Mouse (Mus musculus) lung, embryonic 15.5 days (tissue): ENCODE results near the gene Vmn1r1. TPM values are rescaled to one million over a fixed set of nuclear protein-coding genes. Genes with fewer than 3 reads are reported as not detected.
A peak's percentile ranks its signal among the peaks of the same experiment; 100 is the strongest.

Source experiments
- ATAC-seq: fragments of 200-750 bp; cut with Nextera tagmentation; 2 replicates; pipeline ENCODE4 v1.8.0; 2017; ENCODE audit warnings: moderate number of reproducible peaks, borderline replicate concordance; ENCODE audit not compliant: low FRiP score, low TSS enrichment; ENCODE audit errors: extremely low read depth
- H3K27ac ChIP-seq: fragments of 300-500 bp; sonication (generic); 2 replicates; pipeline ENCODE4 v1.5.1; 2015; ENCODE audit warnings: moderate library complexity, mild to moderate bottlenecking, inconsistent platforms
- H3K27me3 ChIP-seq: fragments of 300-500 bp; sonication (generic); 2 replicates; pipeline ENCODE4 v1.6.1; 2015; ENCODE audit warnings: inconsistent platforms
- H3K36me3 ChIP-seq: fragments of 300-500 bp; sonication (generic); 2 replicates; pipeline ENCODE4 v1.6.1; 2015; ENCODE audit warnings: inconsistent platforms
- H3K4me1 ChIP-seq: fragments of 300-500 bp; sonication (generic); 2 replicates; pipeline ENCODE4 v1.6.1; 2015; ENCODE audit warnings: inconsistent platforms
- H3K4me2 ChIP-seq: fragments of 300-500 bp; sonication (generic); 2 replicates; pipeline ENCODE4 v1.6.1; 2015; ENCODE audit warnings: inconsistent platforms, mild to moderate bottlenecking, moderate library complexity
- H3K4me3 ChIP-seq: fragments of 300-500 bp; sonication (generic); 2 replicates; pipeline ENCODE4 v1.5.1; 2015; ENCODE audit warnings: mild to moderate bottlenecking, inconsistent platforms
- H3K9ac ChIP-seq: fragments of 300-500 bp; sonication (generic); 2 replicates; pipeline ENCODE4 v1.6.1; 2015; ENCODE audit warnings: inconsistent platforms
- H3K9me3 ChIP-seq: fragments of 300-500 bp; sonication (generic); 2 replicates; pipeline ENCODE4 v1.6.1; 2016; ENCODE audit warnings: inconsistent platforms
- WGBS: fragments of 180-500 bp; shearing (Covaris S2); methylation state at CpG from one replicate; pipeline ENCODE4 v1.1.7; 2015; 5-methylcytosine and 5-hydroxymethylcytosine counted together
- polyA plus RNA-seq: library from polyadenylated mRNA; unstranded; fragments of >200 nt; fragmentation: Nextera tagmentation; extraction: Ambion mirVana; gene quantifications from 2 replicates; pipeline ENCODE4 v1.2.1, GENCODE M21; 2015

Gene Vmn1r1
- polyA plus RNA-seq, 1 experiment from 2014 or later, result not detected

GRCm38 (mm10) chr1:182159575-182159974 lies 4.7 kb downstream of the Vmn1r1 start:
- ATAC-seq, result no peak
- H3K4me2 ChIP-seq, result no peak overlapping the region
- H3K9ac ChIP-seq, result no peak overlapping the region
- no peaks in the 10 kb centered on the region for H3K27me3 ChIP-seq
- H3K4me3 ChIP-seq, result no peak overlapping the region
- 85% methylated on average over 3 of the region's 3 CpGs for WGBS
- H3K9me3 ChIP-seq, result no peaks in the 10 kb centered on the region
- no peak overlapping the region for H3K27ac ChIP-seq
- no peaks in the 10 kb centered on the region for H3K36me3 ChIP-seq
- H3K4me1 ChIP-seq, result no peaks in the 10 kb centered on the region

GRCm38 (mm10) chr1:182157734-182158133 lies 6.6 kb downstream of the Vmn1r1 start:
- 56% methylated on average over 4 of the region's 4 CpGs for WGBS
- Histone ChIP-seq H3K27me3 (no peaks in the 10 kb centered on the region), H3K4me2 (no peak overlapping the region), H3K27ac (no peak overlapping the region), H3K36me3 (no peaks in the 10 kb centered on the region), H3K4me3 (no peak overlapping the region), H3K9me3 (no peaks in the 10 kb centered on the region), H3K9ac (no peak overlapping the region), H3K4me1 (no peaks in the 10 kb centered on the region)
- ATAC-seq, result no peak

- Histone ChIP-seq H3K36me3 (no peaks in the 10 kb centered on the region), H3K9ac (no peak overlapping the region), H3K27me3 (no peaks in the 10 kb centered on the region)
These were observed 14.3 kb downstream of the Vmn1r1 start for GRCm38 (mm10) chr1:182149966-182150365.

GRCm38 (mm10) chr1:182148864-182149514 lies 15.3 kb downstream of the Vmn1r1 start:
- H3K9me3 ChIP-seq, result no peaks in the 10 kb centered on the region
- H3K4me1 ChIP-seq, result no peaks in the 10 kb centered on the region
- H3K4me2 ChIP-seq, result no peak overlapping the region
- no peak overlapping the region for H3K9ac ChIP-seq
- no peak for ATAC-seq
- 54% methylated on average over 7 of the region's 7 CpGs for WGBS
- H3K27me3 ChIP-seq, result no peaks in the 10 kb centered on the region
- H3K27ac ChIP-seq, result no peak overlapping the region
- H3K36me3 ChIP-seq, result no peaks in the 10 kb centered on the region
- H3K4me3 ChIP-seq, result no peak overlapping the region

More at GRCm38 (mm10) chr1:182149966-182150365, 14.3 kb downstream of the Vmn1r1 start:
- Histone ChIP-seq H3K27ac (no peak overlapping the region), H3K4me2 (no peak overlapping the region), H3K4me3 (no peak overlapping the region), H3K9me3 (no peaks in the 10 kb centered on the region), H3K4me1 (no peaks in the 10 kb centered on the region)
- WGBS, result 92% methylated on average over 2 of the region's 2 CpGs
- no peak for ATAC-seq

GRCm38 (mm10) chr1:182145546-182145945 lies 18.7 kb downstream of the Vmn1r1 start:
- no peak for ATAC-seq

GRCm38 (mm10) chr1:182143288-182143687 lies 21.0 kb downstream of the Vmn1r1 start:
- ATAC-seq, result no peak
- no peak overlapping the region for H3K4me2 ChIP-seq
- no peaks in the 10 kb centered on the region for H3K9me3 ChIP-seq
- no peak overlapping the region for H3K4me3 ChIP-seq
- H3K27ac ChIP-seq, result no peak overlapping the region
- 0 out of 2 replicates have a peak, but pooled peaks cover 5% of the 10 kb centered on the region for H3K4me1 ChIP-seq
- H3K36me3 ChIP-seq, result no peaks in the 10 kb centered on the region
- H3K9ac ChIP-seq, result no peak overlapping the region
- no peaks in the 10 kb centered on the region for H3K27me3 ChIP-seq
- 73% methylated on average over 8 of the region's 8 CpGs for WGBS

More at GRCm38 (mm10) chr1:182145546-182145945, 18.7 kb downstream of the Vmn1r1 start:
- Histone ChIP-seq H3K4me2 (no peak overlapping the region), H3K4me3 (no peak overlapping the region), H3K4me1 (no peaks in the 10 kb centered on the region), H3K9ac (no peak overlapping the region), H3K9me3 (no peaks in the 10 kb centered on the region), H3K27me3 (no peaks in the 10 kb centered on the region), H3K27ac (no peak overlapping the region), H3K36me3 (no peaks in the 10 kb centered on the region)
- WGBS, result 43% methylated on average over 5 of the region's 5 CpGs

GRCm38 (mm10) chr1:182142725-182143124 lies 21.6 kb downstream of the Vmn1r1 start:
- 90% methylated on average over 13 of the region's 13 CpGs for WGBS

GRCm38 (mm10) chr1:182140370-182140769 lies 23.9 kb downstream of the Vmn1r1 start:
- Histone ChIP-seq H3K27ac (no peak overlapping the region), H3K4me1 (0 out of 2 replicates have a peak, but pooled peaks cover 5% of the 10 kb centered on the region), H3K9ac (no peak overlapping the region), H3K27me3 (no peaks in the 10 kb centered on the region), H3K9me3 (no peaks in the 10 kb centered on the region), H3K4me3 (no peak overlapping the region), H3K36me3 (no peaks in the 10 kb centered on the region), H3K4me2 (peak overlapping the region; percentile 19; the same call in 1 of the 2 replicates)
- WGBS, result under 1% methylated on average over 6 of the region's 6 CpGs
- ATAC-seq, result peak; percentile 51; the same call in 1 of the 2 replicates

More at GRCm38 (mm10) chr1:182142725-182143124, 21.6 kb downstream of the Vmn1r1 start:
- no peaks in the 10 kb centered on the region for H3K36me3 ChIP-seq
- no peak for ATAC-seq
- H3K9ac ChIP-seq, result no peak overlapping the region
- H3K27ac ChIP-seq, result no peak overlapping the region
- 0 out of 2 replicates have a peak, but pooled peaks cover 5% of the 10 kb centered on the region for H3K4me1 ChIP-seq
- H3K9me3 ChIP-seq, result no peaks in the 10 kb centered on the region
- no peak overlapping the region for H3K4me3 ChIP-seq
- H3K27me3 ChIP-seq, result no peaks in the 10 kb centered on the region
- no peak overlapping the region for H3K4me2 ChIP-seq

GRCm38 (mm10) chr1:182139937-182140336 lies 24.3 kb downstream of the Vmn1r1 start:
- H3K4me3 ChIP-seq, result no peak overlapping the region
- 30% methylated on average over 9 of the region's 9 CpGs for WGBS
- H3K4me1 ChIP-seq, result 0 out of 2 replicates have a peak, but pooled peaks cover 5% of the 10 kb centered on the region
- H3K9ac ChIP-seq, result no peak overlapping the region
- no peaks in the 10 kb centered on the region for H3K27me3 ChIP-seq
- peak; percentile 47; the same call in 1 of the 2 replicates for ATAC-seq
- H3K36me3 ChIP-seq, result no peaks in the 10 kb centered on the region
- peak overlapping the region; percentile 19; the same call in 1 of the 2 replicates for H3K4me2 ChIP-seq
- H3K27ac ChIP-seq, result no peak overlapping the region
- no peaks in the 10 kb centered on the region for H3K9me3 ChIP-seq

GRCm38 (mm10) chr1:182138172-182138571 lies 26.1 kb downstream of the Vmn1r1 start:
- 0 out of 2 replicates have a peak, but pooled peaks cover 5% of the 10 kb centered on the region for H3K4me1 ChIP-seq
- no peak overlapping the region for H3K4me2 ChIP-seq
- H3K9me3 ChIP-seq, result no peaks in the 10 kb centered on the region
- no peak overlapping the region for H3K27ac ChIP-seq
- ATAC-seq, result no peak
- WGBS, result 65% methylated on average over 8 of the region's 8 CpGs
- H3K27me3 ChIP-seq, result no peaks in the 10 kb centered on the region
- H3K9ac ChIP-seq, result no peak overlapping the region
- no peaks in the 10 kb centered on the region for H3K36me3 ChIP-seq
- H3K4me3 ChIP-seq, result no peak overlapping the region

GRCm38 (mm10) chr1:182137204-182138125 lies 26.8 kb downstream of the Vmn1r1 start:
- no peaks in the 10 kb centered on the region for H3K9me3 ChIP-seq
- H3K4me2 ChIP-seq, result no peak overlapping the region
- no peak overlapping the region for H3K27ac ChIP-seq
- peaks cover 6% of the 10 kb centered on the region; the same call in 1 of the 2 replicates for H3K36me3 ChIP-seq
- H3K9ac ChIP-seq, result no peak overlapping the region
- no peak for ATAC-seq
- 38% methylated on average over 28 of the region's 28 CpGs for WGBS
- no peak overlapping the region for H3K4me3 ChIP-seq
- H3K27me3 ChIP-seq, result no peaks in the 10 kb centered on the region
- H3K4me1 ChIP-seq, result 0 out of 2 replicates have a peak, but pooled peaks cover 5% of the 10 kb centered on the region
